Mouse (Mus musculus): ENCODE data around the gene Olfr732.

Olfr732 gene

GRCm38 (mm10) chr14:50284106-50284505 is at the start of gene Olfr732:
Olfr732 (minus strand) TSS chr14:50284206.
- no peak for DNase-seq (ENCODE audit: low read depth in 2 of 2, low spot score in 2 of 2)

- no peak for DNase-seq (ENCODE audit: low read depth in 2 of 2, low spot score in 2 of 2)
Measured at GRCm38 (mm10) chr14:50326661-50327060, 42.7 kb upstream of the Olfr732 start, which contains the start of gene Olfr734. Olfr734 (minus strand) TSS chr14:50326761.

DNA sequence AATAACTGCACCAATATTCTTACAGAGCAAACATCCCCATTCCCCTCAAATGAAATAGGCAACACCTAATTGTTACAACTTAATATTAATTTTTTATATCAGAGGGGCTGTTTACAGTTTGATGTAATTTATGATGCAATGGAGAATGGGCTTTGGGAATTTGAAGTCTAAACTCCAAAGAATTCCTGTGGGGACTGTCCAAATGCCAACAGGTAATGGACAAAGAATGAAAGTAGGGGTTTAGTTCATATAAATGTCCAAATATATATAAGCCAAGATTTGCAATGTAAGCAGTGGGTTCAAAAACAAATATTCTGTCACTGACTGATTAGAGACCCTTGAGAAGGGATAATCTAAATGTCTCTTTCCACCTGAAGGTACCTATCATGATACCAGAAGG is 17.4 kb upstream of the Olfr732 start, which contains the start of gene Olfr733:
Gene Olfr733, minus strand, starts transcription at position 101 of the 400 bp plus-strand sequence.
- DNase-seq (ENCODE audit: low read depth in 2 of 2, low spot score in 2 of 2) = no peak

DNA sequence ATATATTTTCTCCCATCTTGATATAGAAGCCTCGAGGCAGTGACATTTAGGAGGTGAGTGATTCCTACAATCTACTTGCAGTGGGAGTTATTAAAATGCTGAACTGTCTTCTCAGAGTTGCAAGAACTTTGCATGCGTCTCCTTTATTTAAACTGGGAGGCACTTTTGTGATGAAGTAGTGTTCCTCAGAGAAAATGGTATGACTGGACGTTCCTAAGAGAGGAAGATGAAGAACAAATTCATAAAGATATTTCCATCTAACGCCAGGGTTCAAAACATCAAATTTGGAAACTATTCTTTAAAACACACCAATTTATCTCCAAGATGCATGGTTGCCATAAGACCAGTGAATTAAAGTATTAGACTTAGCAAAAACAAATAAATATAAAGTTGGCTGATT is 42.2 kb downstream of the Olfr732 start, which contains the start of gene Olfr731:
Gene Olfr731, minus strand, starts transcription at position 101 of the 400 bp plus-strand sequence.
- DNase-seq (ENCODE audit: low read depth in 2 of 2, low spot score in 2 of 2) = no peak

Measured in CD8-positive naive resting alpha-beta T cell, adult 2 months (primary cell).